Mouse (Mus musculus): Measurements from ENCODE around the gene Atp6v1c2. TPM values are rescaled to one million over a fixed set of nuclear protein-coding genes. Genes with fewer than 3 reads are reported as not detected.

Atp6v1c2 gene
- total and polyA plus RNA-seq, 3 experiments: 0.19 to 0.42 TPM; not detected in 1

DNA sequence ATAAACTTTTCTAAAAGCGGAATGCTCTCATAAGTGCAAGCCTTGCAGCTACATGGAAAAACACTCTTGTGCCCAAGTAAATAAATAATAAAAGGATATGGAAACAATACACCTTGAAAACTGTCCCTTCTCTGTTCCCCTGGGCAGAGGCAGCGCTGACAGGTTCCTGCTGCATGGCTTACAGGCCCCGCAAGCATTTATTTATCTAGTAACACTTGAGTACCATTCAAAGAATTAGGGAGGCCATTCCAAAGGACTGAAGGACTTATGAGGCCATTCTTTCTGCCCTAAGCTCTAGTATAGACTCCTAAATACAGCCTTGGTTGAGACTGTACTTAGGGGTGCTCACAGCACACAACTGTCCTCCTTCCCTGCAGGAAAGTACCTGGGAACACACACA is 10.7 kb downstream of the Atp6v1c2 start:
- H3K27ac ChIP-seq (ENCODE audit: insufficient read depth, low read depth): no peak overlapping the region
- no peak overlapping the region for H3K4me3 ChIP-seq (replicated peaks in 1 of 3; ENCODE audit: low read depth in 2 of 3, low read length in 2 of 3, poor library complexity in 1 of 3)
- peaks cover 0 to 7% of the 10 kb centered on the region in 2 experiments; a peak in 2 of 4 replicates for H3K4me1 ChIP-seq (ENCODE audit: control insufficient read depth in 1 of 2, insufficient read depth in 2 of 2)
- in situ Hi-C loops (cut with MboI; ENCODE audit: low pct_ligation_motif_present, low pct_unique_long_range_greater_than_20kb, low sequenced_read_pairs) (no loop called here), dilution Hi-C loops (cut with MboI; ENCODE audit: extremely low pct_ligation_motif_present, extremely low pct_unique_long_range_greater_than_20kb, low sequenced_read_pairs) (no loop called here)
- H3K36me3 ChIP-seq (replicated peaks in 1 of 2; ENCODE audit: control insufficient read depth in 1 of 2, insufficient read depth in 1 of 2, low read length in 1 of 2): no peaks in the 10 kb centered on the region
- H3K9me3 ChIP-seq (replicated peaks; ENCODE audit: low read length): no peaks in the 10 kb centered on the region
- no peak overlapping the region for H3K9ac ChIP-seq (ENCODE audit: insufficient read depth, low read depth)
- no peaks in the 10 kb centered on the region for H3K79me2 ChIP-seq (replicated peaks; ENCODE audit: control insufficient read depth, extremely low read depth, insufficient read depth, poor library complexity, severe bottlenecking)
- no peaks in the 10 kb centered on the region for H3K27me3 ChIP-seq (replicated peaks)
- no peak for DNase-seq (ENCODE audit: extremely low read depth)
- TF ChIP-seq UBTF (IDR thresholded peaks at IDR 0.05; ENCODE audit: low read depth, low read length) (no peak), GABPA (IDR thresholded peaks at IDR 0.05; ENCODE audit: insufficient replicate concordance, low read depth, low read length) (no peak), ZKSCAN1 (IDR thresholded peaks at IDR 0.05; ENCODE audit: borderline replicate concordance, low read depth, low read length) (no peak), MAFK (IDR thresholded peaks at IDR 0.05; ENCODE audit: insufficient replicate concordance, low read length) (no peak), BHLHE40 (IDR thresholded peaks at IDR 0.05; ENCODE audit: low read depth, low read length) (no peak), MAX (IDR thresholded peaks at IDR 0.05; ENCODE audit: low read length) (no peak), NRF1 (IDR thresholded peaks at IDR 0.05; ENCODE audit: low read depth, low read length) (no peak), CHD2 (IDR thresholded peaks at IDR 0.05; ENCODE audit: low read length) (no peak), USF2 (conservative IDR thresholded peaks at IDR 0.05; ENCODE audit: low read depth, low read length) (no peak), POLR2AphosphoS2 (IDR thresholded peaks at IDR 0.05; ENCODE audit: low read depth, low read length) (no peak), EP300 (IDR thresholded peaks at IDR 0.05; ENCODE audit: low read length) (no peak), POLR2A (IDR thresholded peaks at IDR 0.05; ENCODE audit: low read depth, low read length) (no peak), ZMIZ1 (IDR thresholded peaks at IDR 0.05; ENCODE audit: low read depth, low read length) (no peak), PAX5 (IDR thresholded peaks at IDR 0.05; ENCODE audit: low read length) (no peak), SMC3 (IDR thresholded peaks at IDR 0.05; ENCODE audit: low read depth, low read length) (no peak), HCFC1 (IDR thresholded peaks at IDR 0.05; ENCODE audit: low read depth, low read length) (no peak), SIN3A (IDR thresholded peaks at IDR 0.05; ENCODE audit: low read length) (no peak), MEF2A (IDR thresholded peaks at IDR 0.05; ENCODE audit: borderline replicate concordance, low read depth, low read length) (no peak), MYC (IDR thresholded peaks at IDR 0.05; ENCODE audit: low read depth, low read length) (no peak)
- no peak overlapping the region for H3K4me2 ChIP-seq (ENCODE audit: insufficient read depth, low read depth, poor library complexity, severe bottlenecking)

DNA sequence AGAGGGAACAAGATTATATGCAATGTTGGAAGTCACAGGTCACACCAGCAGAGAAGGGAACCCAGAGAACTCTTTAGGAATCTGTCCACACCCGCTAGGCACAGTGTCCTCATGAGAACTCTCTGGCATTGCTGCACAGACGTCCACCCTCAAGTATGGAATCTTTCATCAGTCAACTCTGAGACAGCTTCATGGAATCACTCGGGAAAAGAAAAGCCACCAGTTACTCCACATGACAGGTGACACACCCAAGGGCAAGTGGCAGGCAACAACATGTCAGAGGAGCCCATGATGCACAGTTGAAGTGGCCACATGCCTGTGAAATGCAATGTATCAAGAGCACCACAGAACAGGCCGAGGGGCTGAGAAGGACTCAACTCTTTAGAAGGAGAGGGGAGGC is 11.2 kb downstream of the Atp6v1c2 start:
- Histone ChIP-seq H3K9me3 (replicated peaks; ENCODE audit: low read length) (no peaks in the 10 kb centered on the region), H3K9ac (ENCODE audit: insufficient read depth, low read depth) (no peak overlapping the region), H3K36me3 (replicated peaks in 1 of 2; ENCODE audit: control insufficient read depth in 1 of 2, insufficient read depth in 1 of 2, low read length in 1 of 2) (no peaks in the 10 kb centered on the region), H3K4me2 (ENCODE audit: insufficient read depth, low read depth, poor library complexity, severe bottlenecking) (no peak overlapping the region), H3K79me2 (replicated peaks; ENCODE audit: control insufficient read depth, extremely low read depth, insufficient read depth, poor library complexity, severe bottlenecking) (no peaks in the 10 kb centered on the region), H3K27me3 (replicated peaks) (no peaks in the 10 kb centered on the region), H3K27ac (ENCODE audit: insufficient read depth, low read depth) (no peak overlapping the region), H3K4me3 (replicated peaks in 1 of 3; ENCODE audit: low read depth in 2 of 3, low read length in 2 of 3, poor library complexity in 1 of 3) (no peak overlapping the region), H3K4me1 (ENCODE audit: control insufficient read depth in 1 of 2, insufficient read depth in 2 of 2) (peaks cover 0 to 7% of the 10 kb centered on the region in 2 experiments; a peak in 2 of 4 replicates)
- no peak for DNase-seq (ENCODE audit: extremely low read depth)
- dilution Hi-C loops (cut with MboI; ENCODE audit: extremely low pct_ligation_motif_present, extremely low pct_unique_long_range_greater_than_20kb, low sequenced_read_pairs) (no loop called here), in situ Hi-C loops (cut with MboI; ENCODE audit: low pct_ligation_motif_present, low pct_unique_long_range_greater_than_20kb, low sequenced_read_pairs) (no loop called here)
- TF ChIP-seq JUN (IDR thresholded peaks at IDR 0.05; ENCODE audit: insufficient read depth, low read depth, low read length): no peak
- no peak for TF ChIP-seq MAFK (IDR thresholded peaks at IDR 0.05; ENCODE audit: insufficient replicate concordance, low read length)
- TF ChIP-seq GABPA (IDR thresholded peaks at IDR 0.05; ENCODE audit: insufficient replicate concordance, low read depth, low read length): no peak
- no peak for TF ChIP-seq ZMIZ1 (IDR thresholded peaks at IDR 0.05; ENCODE audit: low read depth, low read length)
- TF ChIP-seq CHD2 (IDR thresholded peaks at IDR 0.05; ENCODE audit: low read length): no peak
- TF ChIP-seq EP300 (IDR thresholded peaks at IDR 0.05; ENCODE audit: low read length): no peak
- TF ChIP-seq POLR2AphosphoS2 (IDR thresholded peaks at IDR 0.05; ENCODE audit: low read depth, low read length): no peak

Data from CH12.LX (cell line).